Mouse (Mus musculus): ENCODE measurements around the gene Shb. TPM values are rescaled to one million over a fixed set of nuclear protein-coding genes. Genes with fewer than 3 reads are reported as not detected.
A peak's percentile ranks its signal among the peaks of the same experiment; 100 is the strongest.

The Shb gene
- polyA plus RNA-seq, 1 experiment from 2014 or later: 5.8 TPM

DNA sequence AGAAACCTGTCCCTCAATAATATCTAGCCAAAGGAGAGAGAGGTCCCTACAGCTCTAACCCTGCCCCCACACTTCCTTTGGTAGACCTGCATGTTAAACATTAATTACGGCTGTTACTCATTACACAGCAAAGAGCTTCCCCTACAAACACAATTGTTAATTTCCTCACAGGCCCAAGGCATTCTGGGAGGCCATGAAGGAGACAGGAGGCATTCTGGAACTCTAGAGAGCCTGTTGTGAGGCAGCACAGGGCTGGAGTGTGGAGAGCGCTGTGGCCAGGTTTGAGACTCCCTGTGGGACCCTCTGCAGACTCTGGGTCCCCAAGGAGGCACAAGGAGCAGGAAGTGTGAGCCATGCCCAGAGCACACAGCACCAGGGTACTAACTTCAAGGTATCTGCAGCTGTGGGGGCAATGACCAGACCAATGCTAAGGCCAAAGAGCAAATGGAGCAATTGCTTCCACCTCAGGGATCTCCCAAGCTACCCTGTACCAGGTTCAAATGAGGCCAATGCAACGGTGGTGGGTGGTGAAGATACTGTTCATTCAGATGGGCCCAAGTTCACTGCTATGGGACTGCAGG, 78.9 kb downstream of the Shb start:
- Histone ChIP-seq H3K36me3 (replicated peaks; ENCODE audit: control insufficient read depth, insufficient read depth, low read depth, low read length) (no peaks in the 10 kb centered on the region), H3K27me3 (ENCODE audit: control insufficient read depth, insufficient read depth, low read length) (no peaks in the 10 kb centered on the region), H3K4me2 (ENCODE audit: low read depth, low read length) (no peak overlapping the region), H3K9ac (replicated peaks; ENCODE audit: low read length) (0 out of 2 replicates have a peak overlapping the region, but pooled peaks have one; percentile 6), H3K4me3 (ENCODE audit: low read depth, low read length) (no peak overlapping the region), H3K27ac (replicated peaks; ENCODE audit: low read depth, low read length) (peak overlapping the region; percentile 1; the same call in 1 of the 2 replicates), H3K4me1 (ENCODE audit: control insufficient read depth, insufficient read depth, low read length) (peaks cover 6% of the 10 kb centered on the region), H3K9me3 (replicated peaks; ENCODE audit: control insufficient read depth, low read length) (no peaks in the 10 kb centered on the region)
- DNase-seq (ENCODE audit: low spot score) (peak; percentile 52), ATAC-seq (replicated peaks; ENCODE audit: insufficient number of reproducible peaks, low FRiP score, low TSS enrichment, low read depth) (no peak)
- WGBS: 47% methylated on average over 3 of the region's 3 CpGs

DNA sequence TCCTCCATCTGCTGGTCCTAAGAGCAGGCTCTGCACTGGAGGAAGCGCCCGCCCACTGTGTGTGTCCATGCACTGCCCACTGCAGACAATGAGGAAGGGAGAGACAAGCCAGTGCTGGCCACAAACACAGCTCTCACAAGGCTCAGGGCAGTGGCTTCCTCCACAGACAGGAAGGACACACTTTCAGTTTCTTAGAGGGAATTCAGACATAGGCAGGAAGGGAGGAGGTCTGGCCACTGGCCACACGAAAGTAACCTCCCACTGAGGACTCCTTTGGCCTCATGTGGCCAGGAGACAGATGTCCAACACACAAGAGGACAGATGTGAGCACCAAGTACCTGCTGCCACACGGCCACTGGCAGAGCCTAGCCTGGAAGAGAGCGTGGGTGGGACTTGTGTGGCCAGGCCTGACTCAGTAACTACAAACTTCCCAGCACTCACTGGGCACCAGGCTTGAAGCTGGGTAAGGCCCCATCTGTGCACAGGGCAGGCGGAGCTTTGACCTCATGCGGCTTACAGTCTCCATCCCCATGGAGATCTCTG, 79.6 kb downstream of the Shb start:
- Histone ChIP-seq H3K36me3 (replicated peaks; ENCODE audit: control insufficient read depth, insufficient read depth, low read depth, low read length) (no peaks in the 10 kb centered on the region), H3K4me2 (ENCODE audit: low read depth, low read length) (no peak overlapping the region), H3K4me3 (ENCODE audit: low read depth, low read length) (no peak overlapping the region), H3K9me3 (replicated peaks; ENCODE audit: control insufficient read depth, low read length) (no peaks in the 10 kb centered on the region), H3K27ac (replicated peaks; ENCODE audit: low read depth, low read length) (peak overlapping the region; percentile 1; the same call in 1 of the 2 replicates), H3K27me3 (ENCODE audit: control insufficient read depth, insufficient read depth, low read length) (no peaks in the 10 kb centered on the region), H3K4me1 (ENCODE audit: control insufficient read depth, insufficient read depth, low read length) (peaks cover 6% of the 10 kb centered on the region), H3K9ac (replicated peaks; ENCODE audit: low read length) (no peak overlapping the region)
- DNase-seq (ENCODE audit: low spot score): no peak
- WGBS: 62% methylated on average over 7 of the region's 7 CpGs
- ATAC-seq (replicated peaks; ENCODE audit: insufficient number of reproducible peaks, low FRiP score, low TSS enrichment, low read depth): no peak

DNA sequence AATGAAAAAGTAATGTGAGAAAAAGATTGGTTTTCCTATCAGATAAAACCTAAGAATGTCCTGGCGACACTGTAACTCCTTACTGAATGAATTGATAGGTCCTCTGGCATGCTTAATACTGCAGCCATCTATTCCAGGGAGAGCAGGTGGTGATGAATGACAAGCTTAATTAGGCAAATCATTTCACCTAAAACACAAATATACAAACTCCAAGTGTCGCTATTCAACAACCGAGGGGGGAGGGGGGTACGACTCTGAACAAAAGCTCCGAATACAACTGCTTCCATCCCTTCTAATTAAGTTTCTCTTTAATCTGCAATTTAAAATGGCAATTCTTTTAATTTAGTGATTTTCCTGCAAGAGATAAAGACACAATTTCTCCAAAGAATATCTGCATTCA, 83.3 kb downstream of the Shb start:
- no peak for DNase-seq (ENCODE audit: low spot score)
- H3K9me3 ChIP-seq (replicated peaks; ENCODE audit: control insufficient read depth, low read length): no peaks in the 10 kb centered on the region
- WGBS: 65% methylated on average over 5 of the region's 5 CpGs
- ATAC-seq (replicated peaks; ENCODE audit: insufficient number of reproducible peaks, low FRiP score, low TSS enrichment, low read depth): no peak
- no peaks in the 10 kb centered on the region for H3K27me3 ChIP-seq (ENCODE audit: control insufficient read depth, insufficient read depth, low read length)
- peaks cover 6% of the 10 kb centered on the region for H3K4me1 ChIP-seq (ENCODE audit: control insufficient read depth, insufficient read depth, low read length)
- H3K4me2 ChIP-seq (ENCODE audit: low read depth, low read length): no peak overlapping the region
- no peak overlapping the region for H3K4me3 ChIP-seq (ENCODE audit: low read depth, low read length)
- H3K9ac ChIP-seq (replicated peaks; ENCODE audit: low read length): no peak overlapping the region
- no peak overlapping the region for H3K27ac ChIP-seq (replicated peaks; ENCODE audit: low read depth, low read length)
- H3K36me3 ChIP-seq (replicated peaks; ENCODE audit: control insufficient read depth, insufficient read depth, low read depth, low read length): no peaks in the 10 kb centered on the region

DNA sequence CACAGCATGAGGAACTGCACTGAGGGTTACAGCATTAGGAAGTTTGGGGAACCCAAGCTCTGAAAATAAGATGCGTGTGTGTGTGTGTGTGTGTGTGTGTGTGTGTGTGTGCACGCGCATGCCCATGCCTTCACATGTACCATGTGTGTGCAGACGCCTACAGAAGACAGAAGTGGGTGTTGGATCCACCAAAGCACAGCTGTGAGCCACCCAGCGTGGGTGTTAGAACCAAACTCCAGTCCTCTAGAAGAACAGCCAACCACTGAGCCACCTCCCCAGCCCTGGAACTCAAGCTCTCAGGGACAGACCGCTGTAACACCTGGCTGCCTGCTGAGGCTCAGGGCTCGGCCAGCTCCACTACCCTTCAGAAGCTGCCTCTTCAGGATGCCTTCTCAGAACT, 83.8 kb downstream of the Shb start:
- ATAC-seq (replicated peaks; ENCODE audit: insufficient number of reproducible peaks, low FRiP score, low TSS enrichment, low read depth) (no peak), DNase-seq (ENCODE audit: low spot score) (no peak)
- WGBS: 85% methylated on average over 7 of the region's 7 CpGs
- H3K27me3 ChIP-seq (ENCODE audit: control insufficient read depth, insufficient read depth, low read length): no peaks in the 10 kb centered on the region
- no peak overlapping the region for H3K4me2 ChIP-seq (ENCODE audit: low read depth, low read length)
- H3K4me1 ChIP-seq (ENCODE audit: control insufficient read depth, insufficient read depth, low read length): peaks cover 4% of the 10 kb centered on the region
- no peaks in the 10 kb centered on the region for H3K9me3 ChIP-seq (replicated peaks; ENCODE audit: control insufficient read depth, low read length)
- H3K4me3 ChIP-seq (ENCODE audit: low read depth, low read length): no peak overlapping the region
- no peaks in the 10 kb centered on the region for H3K36me3 ChIP-seq (replicated peaks; ENCODE audit: control insufficient read depth, insufficient read depth, low read depth, low read length)
- H3K27ac ChIP-seq (replicated peaks; ENCODE audit: low read depth, low read length): no peak overlapping the region
- H3K9ac ChIP-seq (replicated peaks; ENCODE audit: low read length): no peak overlapping the region

DNA sequence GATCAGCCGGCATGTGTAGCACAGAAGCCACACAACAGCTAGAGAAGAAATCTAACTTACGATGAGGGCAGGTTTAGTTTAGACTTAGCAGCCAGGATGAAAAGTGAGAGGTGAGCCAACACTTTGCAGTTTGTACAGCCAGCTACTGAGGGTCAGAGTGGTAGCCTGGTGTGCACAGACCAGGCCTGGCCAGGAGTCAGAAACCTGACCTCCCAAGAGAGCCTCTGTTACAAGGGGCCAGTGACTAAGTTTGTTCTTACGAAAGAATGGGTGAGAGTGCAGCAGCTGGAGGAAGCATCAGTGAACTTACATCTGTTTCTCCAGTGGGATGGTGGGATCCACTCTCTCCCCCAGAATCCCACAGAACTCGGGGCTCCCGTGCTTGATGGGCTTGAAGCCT, 85.1 kb downstream of the Shb start:
- no peaks in the 10 kb centered on the region for H3K9me3 ChIP-seq (replicated peaks; ENCODE audit: control insufficient read depth, low read length)
- H3K4me1 ChIP-seq (ENCODE audit: control insufficient read depth, insufficient read depth, low read length): no peaks in the 10 kb centered on the region
- H3K36me3 ChIP-seq (replicated peaks; ENCODE audit: control insufficient read depth, insufficient read depth, low read depth, low read length): no peaks in the 10 kb centered on the region
- no peak overlapping the region for H3K4me2 ChIP-seq (ENCODE audit: low read depth, low read length)
- no peak for ATAC-seq (replicated peaks; ENCODE audit: insufficient number of reproducible peaks, low FRiP score, low TSS enrichment, low read depth)
- H3K27ac ChIP-seq (replicated peaks; ENCODE audit: low read depth, low read length): no peak overlapping the region
- no peak overlapping the region for H3K9ac ChIP-seq (replicated peaks; ENCODE audit: low read length)
- no peak overlapping the region for H3K4me3 ChIP-seq (ENCODE audit: low read depth, low read length)
- 80% methylated on average over 5 of the region's 5 CpGs for WGBS
- no peaks in the 10 kb centered on the region for H3K27me3 ChIP-seq (ENCODE audit: control insufficient read depth, insufficient read depth, low read length)
- DNase-seq (ENCODE audit: low spot score): no peak

DNA sequence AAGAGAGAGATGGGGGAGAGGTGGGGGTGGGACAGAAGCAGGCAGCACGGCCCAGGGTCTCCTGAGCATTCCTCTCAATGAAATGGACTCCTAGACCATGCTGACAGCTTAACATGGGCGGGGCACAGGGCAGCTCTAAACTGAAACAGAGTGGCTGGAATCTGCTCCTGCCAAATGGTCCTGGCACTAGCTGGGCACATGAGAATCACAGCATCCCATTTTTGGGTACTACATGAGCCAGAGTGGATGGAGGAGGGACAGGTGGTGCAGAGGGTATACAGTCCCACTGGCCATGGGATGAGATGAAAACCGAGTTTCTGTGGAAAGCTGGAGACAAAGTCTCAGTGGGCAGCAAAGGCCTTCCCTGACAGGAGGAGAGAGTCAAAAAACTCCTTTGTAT, 87.0 kb downstream of the Shb start:
- Histone ChIP-seq H3K4me2 (ENCODE audit: low read depth, low read length) (no peak overlapping the region), H3K4me1 (ENCODE audit: control insufficient read depth, insufficient read depth, low read length) (no peaks in the 10 kb centered on the region), H3K27me3 (ENCODE audit: control insufficient read depth, insufficient read depth, low read length) (no peaks in the 10 kb centered on the region), H3K36me3 (replicated peaks; ENCODE audit: control insufficient read depth, insufficient read depth, low read depth, low read length) (no peaks in the 10 kb centered on the region), H3K27ac (replicated peaks; ENCODE audit: low read depth, low read length) (no peak overlapping the region), H3K9ac (replicated peaks; ENCODE audit: low read length) (no peak overlapping the region), H3K4me3 (ENCODE audit: low read depth, low read length) (no peak overlapping the region), H3K9me3 (replicated peaks; ENCODE audit: control insufficient read depth, low read length) (no peaks in the 10 kb centered on the region)
- 72% methylated on average over 3 of the region's 3 CpGs for whole genome bisulfite sequencing
- DNase-seq (ENCODE audit: low spot score) (no peak), ATAC-seq (replicated peaks; ENCODE audit: insufficient number of reproducible peaks, low FRiP score, low TSS enrichment, low read depth) (no peak)

DNA sequence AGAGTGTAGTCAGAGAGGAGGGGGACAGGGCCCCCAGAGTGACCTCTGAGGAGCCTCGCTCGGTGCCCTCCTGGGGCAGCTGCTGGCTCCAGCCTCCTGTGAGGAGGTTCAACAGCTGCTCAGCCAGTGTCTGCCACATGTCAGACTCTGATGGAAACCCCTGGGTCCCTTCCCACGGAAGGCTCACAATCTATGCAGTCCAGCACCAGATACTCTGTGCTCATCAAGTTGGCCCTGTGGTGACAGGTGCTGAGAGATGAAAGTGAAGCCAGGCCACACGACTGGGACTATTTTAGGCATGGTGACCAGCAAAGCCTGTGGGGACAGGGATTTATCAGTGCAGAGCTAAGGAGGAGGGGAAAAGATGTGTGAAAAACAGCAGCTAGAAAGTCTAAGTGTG, 87.5 kb downstream of the Shb start:
- H3K4me2 ChIP-seq (ENCODE audit: low read depth, low read length): no peak overlapping the region
- ATAC-seq (replicated peaks; ENCODE audit: insufficient number of reproducible peaks, low FRiP score, low TSS enrichment, low read depth): no peak
- DNase-seq (ENCODE audit: low spot score): no peak
- H3K4me3 ChIP-seq (ENCODE audit: low read depth, low read length): no peak overlapping the region
- H3K27ac ChIP-seq (replicated peaks; ENCODE audit: low read depth, low read length): no peak overlapping the region
- H3K4me1 ChIP-seq (ENCODE audit: control insufficient read depth, insufficient read depth, low read length): no peaks in the 10 kb centered on the region
- no peak overlapping the region for H3K9ac ChIP-seq (replicated peaks; ENCODE audit: low read length)
- H3K27me3 ChIP-seq (ENCODE audit: control insufficient read depth, insufficient read depth, low read length): no peaks in the 10 kb centered on the region
- H3K9me3 ChIP-seq (replicated peaks; ENCODE audit: control insufficient read depth, low read length): no peaks in the 10 kb centered on the region
- no peaks in the 10 kb centered on the region for H3K36me3 ChIP-seq (replicated peaks; ENCODE audit: control insufficient read depth, insufficient read depth, low read depth, low read length)
- WGBS: 43% methylated on average over 4 of the region's 4 CpGs

DNA sequence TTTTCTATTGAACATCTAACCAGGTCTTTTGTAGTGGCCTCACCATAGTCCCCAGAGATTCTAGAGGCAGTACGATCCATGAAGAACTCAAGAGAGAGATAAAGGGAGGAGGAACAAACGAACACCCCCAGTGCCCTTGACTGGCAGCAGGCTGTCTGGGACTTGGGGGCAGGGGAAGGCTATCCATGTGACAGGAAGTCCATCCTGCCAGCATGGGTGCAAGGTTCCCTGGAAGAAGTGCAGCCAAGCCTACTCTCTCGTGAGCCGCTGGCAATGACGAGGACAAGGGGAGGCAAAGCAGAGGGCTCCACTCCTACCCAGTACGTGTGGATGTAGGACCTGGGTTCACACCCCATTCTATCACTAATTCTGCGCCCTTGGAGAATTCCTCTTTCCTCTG, 88.6 kb downstream of the Shb start:
- no peak overlapping the region for H3K4me2 ChIP-seq (ENCODE audit: low read depth, low read length)
- no peak overlapping the region for H3K27ac ChIP-seq (replicated peaks; ENCODE audit: low read depth, low read length)
- H3K4me1 ChIP-seq (ENCODE audit: control insufficient read depth, insufficient read depth, low read length): no peaks in the 10 kb centered on the region
- H3K27me3 ChIP-seq (ENCODE audit: control insufficient read depth, insufficient read depth, low read length): no peaks in the 10 kb centered on the region
- ATAC-seq (replicated peaks; ENCODE audit: insufficient number of reproducible peaks, low FRiP score, low TSS enrichment, low read depth) (no peak), DNase-seq (ENCODE audit: low spot score) (no peak)
- 83% methylated on average over 7 of the region's 7 CpGs for WGBS
- H3K9me3 ChIP-seq (replicated peaks; ENCODE audit: control insufficient read depth, low read length): no peaks in the 10 kb centered on the region
- H3K36me3 ChIP-seq (replicated peaks; ENCODE audit: control insufficient read depth, insufficient read depth, low read depth, low read length): no peaks in the 10 kb centered on the region
- no peak overlapping the region for H3K9ac ChIP-seq (replicated peaks; ENCODE audit: low read length)
- H3K4me3 ChIP-seq (ENCODE audit: low read depth, low read length): no peak overlapping the region
